Mouse (Mus musculus): ENCODE measurements around the gene Slc4a1. TPM values are rescaled to one million over a fixed set of nuclear protein-coding genes. Genes with fewer than 3 reads are reported as not detected.

The Slc4a1 gene
- polyA plus RNA-seq, 1 experiment from 2014 or later = 4.2 TPM

- no peaks in the 10 kb centered on the region for H3K4me1 ChIP-seq (ENCODE audit: control insufficient read depth, insufficient read depth, low read length)
- no peaks in the 10 kb centered on the region for H3K27me3 ChIP-seq (ENCODE audit: control insufficient read depth, insufficient read depth, low read length)
- H3K4me2 ChIP-seq (replicated peaks; ENCODE audit: low read depth, low read length) = no peak overlapping the region
- WGBS = 59% methylated on average over 5 of the region's 5 CpGs
- ATAC-seq (ENCODE audit: insufficient number of reproducible peaks, insufficient read depth, low FRiP score, low read depth) = no peak
- H3K9me3 ChIP-seq (ENCODE audit: control insufficient read depth, low read depth, low read length) = no peaks in the 10 kb centered on the region
- H3K4me3 ChIP-seq (ENCODE audit: low read depth, low read length) = no peak overlapping the region
- H3K36me3 ChIP-seq (ENCODE audit: control insufficient read depth, insufficient read depth, low read length) = no peaks in the 10 kb centered on the region
- no peak overlapping the region for H3K9ac ChIP-seq (replicated peaks; ENCODE audit: low read depth, low read length)
- H3K27ac ChIP-seq (ENCODE audit: low read length) = no peak overlapping the region
Observed at GRCm38 (mm10) chr11:102346926-102347325, 19.1 kb downstream of the Slc4a1 start.

- ATAC-seq (ENCODE audit: insufficient number of reproducible peaks, insufficient read depth, low FRiP score, low read depth) = no peak
- Histone ChIP-seq H3K9me3 (ENCODE audit: control insufficient read depth, low read depth, low read length) (no peaks in the 10 kb centered on the region), H3K27ac (ENCODE audit: low read length) (no peak overlapping the region), H3K27me3 (ENCODE audit: control insufficient read depth, insufficient read depth, low read length) (no peaks in the 10 kb centered on the region), H3K36me3 (ENCODE audit: control insufficient read depth, insufficient read depth, low read length) (no peaks in the 10 kb centered on the region), H3K4me1 (ENCODE audit: control insufficient read depth, insufficient read depth, low read length) (no peaks in the 10 kb centered on the region), H3K9ac (replicated peaks; ENCODE audit: low read depth, low read length) (no peak overlapping the region), H3K4me3 (ENCODE audit: low read depth, low read length) (no peak overlapping the region), H3K4me2 (replicated peaks; ENCODE audit: low read depth, low read length) (no peak overlapping the region)
- 89% methylated on average over 3 of the region's 3 CpGs for WGBS
Observed at GRCm38 (mm10) chr11:102344458-102344857, 21.5 kb downstream of the Slc4a1 start.

GRCm38 (mm10) chr11:102342742-102343141, 23.3 kb downstream of the Slc4a1 start:
- no peak for ATAC-seq (ENCODE audit: insufficient number of reproducible peaks, insufficient read depth, low FRiP score, low read depth)
- H3K4me1 ChIP-seq (ENCODE audit: control insufficient read depth, insufficient read depth, low read length) = no peaks in the 10 kb centered on the region
- no peaks in the 10 kb centered on the region for H3K36me3 ChIP-seq (ENCODE audit: control insufficient read depth, insufficient read depth, low read length)
- no peaks in the 10 kb centered on the region for H3K9me3 ChIP-seq (ENCODE audit: control insufficient read depth, low read depth, low read length)
- H3K27me3 ChIP-seq (ENCODE audit: control insufficient read depth, insufficient read depth, low read length) = no peaks in the 10 kb centered on the region
- no peak overlapping the region for H3K27ac ChIP-seq (ENCODE audit: low read length)
- WGBS = 66% methylated on average over 12 of the region's 12 CpGs
- no peak overlapping the region for H3K9ac ChIP-seq (replicated peaks; ENCODE audit: low read depth, low read length)
- no peak overlapping the region for H3K4me2 ChIP-seq (replicated peaks; ENCODE audit: low read depth, low read length)
- no peak overlapping the region for H3K4me3 ChIP-seq (ENCODE audit: low read depth, low read length)

GRCm38 (mm10) chr11:102341101-102341500, 24.9 kb downstream of the Slc4a1 start:
- Histone ChIP-seq H3K4me3 (ENCODE audit: low read depth, low read length) (no peak overlapping the region), H3K27ac (ENCODE audit: low read length) (no peak overlapping the region), H3K4me1 (ENCODE audit: control insufficient read depth, insufficient read depth, low read length) (no peaks in the 10 kb centered on the region), H3K9me3 (ENCODE audit: control insufficient read depth, low read depth, low read length) (no peaks in the 10 kb centered on the region), H3K4me2 (replicated peaks; ENCODE audit: low read depth, low read length) (no peak overlapping the region), H3K27me3 (ENCODE audit: control insufficient read depth, insufficient read depth, low read length) (no peaks in the 10 kb centered on the region), H3K9ac (replicated peaks; ENCODE audit: low read depth, low read length) (no peak overlapping the region), H3K36me3 (ENCODE audit: control insufficient read depth, insufficient read depth, low read length) (no peaks in the 10 kb centered on the region)
- ATAC-seq (ENCODE audit: insufficient number of reproducible peaks, insufficient read depth, low FRiP score, low read depth) = no peak
- 87% methylated on average over 4 of the region's 4 CpGs for WGBS

GRCm38 (mm10) chr11:102339624-102340023, 26.4 kb downstream of the Slc4a1 start:
- Histone ChIP-seq H3K36me3 (ENCODE audit: control insufficient read depth, insufficient read depth, low read length) (no peaks in the 10 kb centered on the region), H3K9me3 (ENCODE audit: control insufficient read depth, low read depth, low read length) (no peaks in the 10 kb centered on the region), H3K9ac (replicated peaks; ENCODE audit: low read depth, low read length) (no peak overlapping the region), H3K27me3 (ENCODE audit: control insufficient read depth, insufficient read depth, low read length) (no peaks in the 10 kb centered on the region), H3K4me1 (ENCODE audit: control insufficient read depth, insufficient read depth, low read length) (no peaks in the 10 kb centered on the region), H3K27ac (ENCODE audit: low read length) (no peak overlapping the region), H3K4me2 (replicated peaks; ENCODE audit: low read depth, low read length) (no peak overlapping the region), H3K4me3 (ENCODE audit: low read depth, low read length) (no peak overlapping the region)
- no peak for ATAC-seq (ENCODE audit: insufficient number of reproducible peaks, insufficient read depth, low FRiP score, low read depth)
- WGBS = 62% methylated on average over 4 of the region's 4 CpGs

GRCm38 (mm10) chr11:102339195-102339594, 26.8 kb downstream of the Slc4a1 start:
- no peak for ATAC-seq (ENCODE audit: insufficient number of reproducible peaks, insufficient read depth, low FRiP score, low read depth)
- Histone ChIP-seq H3K9me3 (ENCODE audit: control insufficient read depth, low read depth, low read length) (no peaks in the 10 kb centered on the region), H3K4me3 (ENCODE audit: low read depth, low read length) (no peak overlapping the region), H3K27me3 (ENCODE audit: control insufficient read depth, insufficient read depth, low read length) (no peaks in the 10 kb centered on the region), H3K27ac (ENCODE audit: low read length) (no peak overlapping the region), H3K4me2 (replicated peaks; ENCODE audit: low read depth, low read length) (no peak overlapping the region), H3K36me3 (ENCODE audit: control insufficient read depth, insufficient read depth, low read length) (no peaks in the 10 kb centered on the region), H3K9ac (replicated peaks; ENCODE audit: low read depth, low read length) (no peak overlapping the region), H3K4me1 (ENCODE audit: control insufficient read depth, insufficient read depth, low read length) (no peaks in the 10 kb centered on the region)
- 53% methylated on average over 11 of the region's 11 CpGs for WGBS

- WGBS = 34% methylated on average over 3 of the region's 3 CpGs
- no peak for ATAC-seq (ENCODE audit: insufficient number of reproducible peaks, insufficient read depth, low FRiP score, low read depth)
- Histone ChIP-seq H3K9ac (replicated peaks; ENCODE audit: low read depth, low read length) (no peak overlapping the region), H3K4me1 (ENCODE audit: control insufficient read depth, insufficient read depth, low read length) (no peaks in the 10 kb centered on the region), H3K27me3 (ENCODE audit: control insufficient read depth, insufficient read depth, low read length) (no peaks in the 10 kb centered on the region), H3K27ac (ENCODE audit: low read length) (no peak overlapping the region), H3K9me3 (ENCODE audit: control insufficient read depth, low read depth, low read length) (no peaks in the 10 kb centered on the region), H3K4me3 (ENCODE audit: low read depth, low read length) (no peak overlapping the region), H3K36me3 (ENCODE audit: control insufficient read depth, insufficient read depth, low read length) (no peaks in the 10 kb centered on the region), H3K4me2 (replicated peaks; ENCODE audit: low read depth, low read length) (no peak overlapping the region)
Observed at GRCm38 (mm10) chr11:102338561-102338960, 27.4 kb downstream of the Slc4a1 start.

- Histone ChIP-seq H3K4me1 (ENCODE audit: control insufficient read depth, insufficient read depth, low read length) (no peaks in the 10 kb centered on the region), H3K9ac (replicated peaks; ENCODE audit: low read depth, low read length) (no peak overlapping the region), H3K4me3 (ENCODE audit: low read depth, low read length) (no peak overlapping the region), H3K9me3 (ENCODE audit: control insufficient read depth, low read depth, low read length) (no peaks in the 10 kb centered on the region), H3K27me3 (ENCODE audit: control insufficient read depth, insufficient read depth, low read length) (no peaks in the 10 kb centered on the region), H3K4me2 (replicated peaks; ENCODE audit: low read depth, low read length) (no peak overlapping the region), H3K36me3 (ENCODE audit: control insufficient read depth, insufficient read depth, low read length) (no peaks in the 10 kb centered on the region), H3K27ac (ENCODE audit: low read length) (no peak overlapping the region)
- no peak for ATAC-seq (ENCODE audit: insufficient number of reproducible peaks, insufficient read depth, low FRiP score, low read depth)
- WGBS = 58% methylated on average over 1 of the region's 1 CpGs
Observed at GRCm38 (mm10) chr11:102337921-102338320, 28.1 kb downstream of the Slc4a1 start.

- no peak for ATAC-seq (ENCODE audit: insufficient number of reproducible peaks, insufficient read depth, low FRiP score, low read depth)
- H3K36me3 ChIP-seq (ENCODE audit: control insufficient read depth, insufficient read depth, low read length) = no peaks in the 10 kb centered on the region
- H3K27ac ChIP-seq (ENCODE audit: low read length) = no peak overlapping the region
- H3K27me3 ChIP-seq (ENCODE audit: control insufficient read depth, insufficient read depth, low read length) = no peaks in the 10 kb centered on the region
- no peaks in the 10 kb centered on the region for H3K9me3 ChIP-seq (ENCODE audit: control insufficient read depth, low read depth, low read length)
- no peaks in the 10 kb centered on the region for H3K4me1 ChIP-seq (ENCODE audit: control insufficient read depth, insufficient read depth, low read length)
- WGBS = 87% methylated on average over 1 of the region's 1 CpGs
- no peak overlapping the region for H3K9ac ChIP-seq (replicated peaks; ENCODE audit: low read depth, low read length)
- no peak overlapping the region for H3K4me3 ChIP-seq (ENCODE audit: low read depth, low read length)
- H3K4me2 ChIP-seq (replicated peaks; ENCODE audit: low read depth, low read length) = no peak overlapping the region
Observed at GRCm38 (mm10) chr11:102336191-102336590, 29.8 kb downstream of the Slc4a1 start.

Data from stomach, embryonic 14.5 days (tissue).